Mouse (Mus musculus) bone marrow macrophage, adult 2 months (primary cell): ENCODE results near the gene Nfil3.

ENCODE experiments used
- CTCF ChIP-seq: IDR thresholded peaks from 2 replicates; pipeline ENCODE4 v1.5.1; 2012; ENCODE audit warnings: low read depth, mild to moderate bottlenecking, low read length, moderate library complexity
- POLR2A ChIP-seq: IDR thresholded peaks from 2 replicates; pipeline ENCODE4 v1.6.1; 2012; ENCODE audit warnings: mild to moderate bottlenecking, low read depth, low read length, borderline replicate concordance

GRCm38 (mm10) chr13:52987880-52988279, 7.0 kb upstream of the Nfil3 start:
- TF ChIP-seq POLR2A (no peak), CTCF (no peak)
